Mouse (Mus musculus): ENCODE measurements around the gene Vps53. TPM values are rescaled to one million over a fixed set of nuclear protein-coding genes. Genes with fewer than 3 reads are reported as not detected.
"Not testable (repeated sequence)": the region's sequence is repeated elsewhere in the genome, so short reads cannot be mapped to it uniquely, and the experiment has no call there.

The Vps53 gene
- 49.1 and 55.8 TPM in 2 replicates for polyA plus RNA-seq (2012; rRNA removed)

DNA sequence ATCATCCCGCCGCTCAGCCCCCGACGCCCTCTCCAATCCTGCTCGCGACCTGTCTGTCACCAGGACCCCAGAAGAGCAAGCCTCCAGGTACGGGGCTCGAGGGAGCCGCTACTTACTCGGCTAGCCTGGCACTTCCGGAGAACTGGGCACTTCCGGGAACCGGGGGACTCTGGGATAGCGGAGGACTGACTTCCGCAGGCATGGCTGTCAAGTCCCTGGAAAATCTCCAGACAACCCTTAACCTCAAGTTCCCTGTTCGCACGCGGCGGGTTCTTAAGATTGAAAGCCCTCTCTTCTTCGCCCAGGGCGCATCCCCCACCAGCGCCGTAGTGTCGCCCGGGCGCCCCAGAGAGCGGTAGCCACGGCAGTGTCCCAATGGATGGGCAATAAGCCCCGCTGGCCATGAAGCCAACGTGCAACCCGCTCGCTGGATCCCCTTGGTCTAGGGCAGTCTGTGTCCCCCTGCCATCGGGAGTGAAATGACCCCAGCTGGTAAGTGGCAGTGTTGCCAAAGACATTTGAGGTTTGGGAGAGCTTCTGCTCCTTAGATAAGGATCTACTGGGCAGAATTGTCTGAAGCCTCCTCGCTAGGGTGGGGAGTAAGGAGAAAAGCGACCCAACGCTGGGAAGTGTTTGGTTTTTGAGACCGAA lies at the start of gene Vps53, which contains the start of gene Fam57a:
Gene Vps53, minus strand, starts transcription at position 153 of the 651 bp plus-strand sequence.
Gene Fam57a, plus strand, starts transcription at position 177 of the 651 bp plus-strand sequence.
- peak; percentile 26; the same call in 1 of the 2 replicates for TF ChIP-seq POLR2A (IDR thresholded peaks at IDR 0.05; ENCODE audit: borderline replicate concordance, extremely low read depth, insufficient read depth, insufficient read length, poor library complexity, severe bottlenecking)
- TF ChIP-seq CTCF (IDR thresholded peaks at IDR 0.05; ENCODE audit: borderline replicate concordance, extremely low read depth, insufficient read depth, insufficient read length), result no peak
- peak; percentile 95 for DNase-seq (ENCODE audit: low read depth)

DNA sequence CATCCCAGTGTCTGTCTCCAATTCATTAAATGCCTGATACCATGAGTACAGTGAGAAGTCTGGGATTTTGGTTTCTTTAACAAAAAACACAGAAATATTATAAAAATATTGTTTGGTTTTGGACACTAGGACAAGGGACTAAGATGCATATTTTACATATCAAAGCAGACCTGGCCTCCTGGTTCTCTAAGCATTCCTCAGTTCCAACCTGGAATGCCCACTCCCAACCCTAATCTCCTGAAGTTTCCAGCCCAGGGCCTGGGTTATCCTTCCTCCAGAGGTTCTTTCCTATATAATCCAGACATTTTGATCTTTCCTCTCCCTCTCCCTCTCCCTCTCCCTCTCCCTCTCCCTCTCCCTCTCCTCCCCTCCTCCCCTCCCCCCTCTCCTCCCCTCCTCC lies 45.6 kb upstream of the Vps53 start:
- TF ChIP-seq CTCF (IDR thresholded peaks at IDR 0.05; ENCODE audit: borderline replicate concordance, extremely low read depth, insufficient read depth, insufficient read length), result no peak
- no peak for DNase-seq (ENCODE audit: low read depth)

DNA sequence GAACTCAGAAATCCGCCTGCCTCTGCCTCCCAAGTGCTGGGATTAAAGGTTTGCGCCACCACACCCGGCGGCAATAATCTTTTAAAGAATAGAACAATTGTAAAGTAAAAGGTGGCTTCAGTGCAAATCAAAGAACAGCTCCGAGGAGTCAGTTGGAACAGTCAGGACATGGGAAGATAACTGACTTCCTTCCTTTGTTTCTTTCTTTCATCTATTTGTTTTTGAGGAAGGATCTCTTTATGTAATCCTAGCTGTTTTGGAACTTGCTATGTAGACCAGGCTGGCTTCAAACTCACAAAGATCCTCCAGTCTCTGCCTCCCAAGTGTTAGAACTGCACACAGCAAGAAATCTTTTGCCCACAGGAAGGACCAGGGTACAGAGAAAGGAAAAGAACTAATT lies 45.2 kb upstream of the Vps53 start:
- no peak for DNase-seq (ENCODE audit: low read depth)
- TF ChIP-seq POLR2A (IDR thresholded peaks at IDR 0.05; ENCODE audit: borderline replicate concordance, extremely low read depth, insufficient read depth, insufficient read length, poor library complexity, severe bottlenecking), result no peak
- TF ChIP-seq CTCF (IDR thresholded peaks at IDR 0.05; ENCODE audit: borderline replicate concordance, extremely low read depth, insufficient read depth, insufficient read length), result no peak

GRCm38 (mm10) chr11:76217390-76217800 lies 37.9 kb upstream of the Vps53 start, which contains the start of the genes Dbil5 and Gemin4:
TSS of gene Dbil5 (plus strand) at chr11:76217608.
TSS of gene Gemin4 (minus strand) at chr11:76217664.
- TF ChIP-seq POLR2A (IDR thresholded peaks at IDR 0.05; ENCODE audit: borderline replicate concordance, extremely low read depth, insufficient read depth, insufficient read length, poor library complexity, severe bottlenecking) (peak; percentile 92), CTCF (IDR thresholded peaks at IDR 0.05; ENCODE audit: borderline replicate concordance, extremely low read depth, insufficient read depth, insufficient read length) (peak; percentile 98)
- peak; percentile 99 for DNase-seq (ENCODE audit: low read depth)

- TF ChIP-seq CTCF (IDR thresholded peaks at IDR 0.05; ENCODE audit: borderline replicate concordance, extremely low read depth, insufficient read depth, insufficient read length), result no peak
- no peak for TF ChIP-seq POLR2A (IDR thresholded peaks at IDR 0.05; ENCODE audit: borderline replicate concordance, extremely low read depth, insufficient read depth, insufficient read length, poor library complexity, severe bottlenecking)
- DNase-seq (ENCODE audit: low read depth), result peak; percentile 70
These were observed 37.4 kb upstream of the Vps53 start for GRCm38 (mm10) chr11:76216681-76217389.

- TF ChIP-seq CTCF (IDR thresholded peaks at IDR 0.05; ENCODE audit: borderline replicate concordance, extremely low read depth, insufficient read depth, insufficient read length) (no peak), POLR2A (IDR thresholded peaks at IDR 0.05; ENCODE audit: borderline replicate concordance, extremely low read depth, insufficient read depth, insufficient read length, poor library complexity, severe bottlenecking) (no peak)
- no peak for DNase-seq (ENCODE audit: low read depth)
These were observed 36.6 kb upstream of the Vps53 start for GRCm38 (mm10) chr11:76216049-76216540.

DNA sequence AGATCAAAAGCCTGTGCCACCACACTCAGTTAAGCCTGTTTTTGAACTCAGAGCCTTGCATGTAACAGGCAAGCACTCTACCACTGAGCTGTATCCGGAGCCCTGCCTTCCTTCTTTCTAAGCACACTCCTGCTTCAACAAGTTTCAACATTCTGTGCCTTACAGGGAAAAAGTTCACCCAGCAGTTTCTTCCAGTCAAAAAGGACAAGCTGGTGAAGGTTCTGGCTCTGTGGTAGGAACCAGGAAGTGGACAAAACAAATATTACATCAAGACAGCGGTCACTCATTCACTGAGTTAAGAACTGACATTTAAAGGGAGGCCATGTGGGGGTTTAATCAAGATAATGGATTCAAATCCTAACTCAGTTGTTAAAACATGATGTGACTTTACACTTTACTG lies 35.6 kb upstream of the Vps53 start:
- no peak for DNase-seq (ENCODE audit: low read depth)
- no peak for TF ChIP-seq CTCF (IDR thresholded peaks at IDR 0.05; ENCODE audit: borderline replicate concordance, extremely low read depth, insufficient read depth, insufficient read length)
- no peak for TF ChIP-seq POLR2A (IDR thresholded peaks at IDR 0.05; ENCODE audit: borderline replicate concordance, extremely low read depth, insufficient read depth, insufficient read length, poor library complexity, severe bottlenecking)

GRCm38 (mm10) chr11:76213841-76214240 lies 34.4 kb upstream of the Vps53 start:
- DNase-seq (ENCODE audit: low read depth), result no peak
- no peak for TF ChIP-seq CTCF (IDR thresholded peaks at IDR 0.05; ENCODE audit: borderline replicate concordance, extremely low read depth, insufficient read depth, insufficient read length)
- TF ChIP-seq POLR2A (IDR thresholded peaks at IDR 0.05; ENCODE audit: borderline replicate concordance, extremely low read depth, insufficient read depth, insufficient read length, poor library complexity, severe bottlenecking), result no peak

- not testable (repeated sequence) for DNase-seq (ENCODE audit: low read depth)
These were observed 32.1 kb upstream of the Vps53 start for GRCm38 (mm10) chr11:76211595-76211994.

DNA sequence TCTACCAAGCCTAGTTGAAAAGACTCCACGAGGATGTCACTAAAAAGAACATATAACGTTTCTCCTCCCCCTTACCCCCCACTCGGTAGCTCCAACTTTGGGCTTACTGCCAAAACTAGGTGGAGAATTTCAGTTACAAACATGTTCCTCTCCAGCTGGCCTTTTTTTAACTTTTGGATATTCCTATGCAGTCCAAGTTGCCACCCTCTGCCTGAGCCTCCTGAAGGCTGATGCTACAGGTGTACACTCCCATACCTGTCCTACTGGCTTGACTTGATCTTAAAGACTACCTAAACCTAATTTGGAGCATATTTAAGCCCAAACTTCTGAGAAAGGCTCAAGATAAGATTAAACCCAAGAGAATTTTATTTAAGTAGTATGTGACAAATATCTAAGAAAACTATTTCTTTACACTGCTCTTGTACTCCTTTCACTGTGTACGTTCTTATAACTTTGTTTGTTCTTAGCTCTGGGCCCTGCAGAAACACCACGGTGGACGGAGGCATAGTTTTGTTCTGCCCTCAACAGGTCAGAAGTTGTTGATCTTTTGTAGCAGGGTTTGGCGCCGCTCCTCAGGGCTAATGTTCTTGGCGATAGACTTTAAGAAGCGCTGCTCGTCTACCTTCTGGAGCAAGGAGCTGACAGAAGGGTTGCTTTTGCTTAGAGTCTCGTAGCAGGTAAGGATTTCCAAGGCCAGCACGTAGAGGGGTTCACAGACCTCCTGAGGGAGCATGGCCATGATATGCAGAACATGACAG lies 31.0 kb upstream of the Vps53 start:
- DNase-seq (ENCODE audit: low read depth), result no peak
- no peak for TF ChIP-seq CTCF (IDR thresholded peaks at IDR 0.05; ENCODE audit: borderline replicate concordance, extremely low read depth, insufficient read depth, insufficient read length)
- TF ChIP-seq POLR2A (IDR thresholded peaks at IDR 0.05; ENCODE audit: borderline replicate concordance, extremely low read depth, insufficient read depth, insufficient read length, poor library complexity, severe bottlenecking), result no peak

- DNase-seq (ENCODE audit: low read depth), result no peak
- TF ChIP-seq POLR2A (IDR thresholded peaks at IDR 0.05; ENCODE audit: borderline replicate concordance, extremely low read depth, insufficient read depth, insufficient read length, poor library complexity, severe bottlenecking), result no peak
- no peak for TF ChIP-seq CTCF (IDR thresholded peaks at IDR 0.05; ENCODE audit: borderline replicate concordance, extremely low read depth, insufficient read depth, insufficient read length)
These were observed 27.3 kb upstream of the Vps53 start for GRCm38 (mm10) chr11:76206793-76207192.

Data from brain, embryonic 14.5 days (tissue).